ENCODE assay signal across 26 mouse cellular contexts in the genomic region with DNA sequence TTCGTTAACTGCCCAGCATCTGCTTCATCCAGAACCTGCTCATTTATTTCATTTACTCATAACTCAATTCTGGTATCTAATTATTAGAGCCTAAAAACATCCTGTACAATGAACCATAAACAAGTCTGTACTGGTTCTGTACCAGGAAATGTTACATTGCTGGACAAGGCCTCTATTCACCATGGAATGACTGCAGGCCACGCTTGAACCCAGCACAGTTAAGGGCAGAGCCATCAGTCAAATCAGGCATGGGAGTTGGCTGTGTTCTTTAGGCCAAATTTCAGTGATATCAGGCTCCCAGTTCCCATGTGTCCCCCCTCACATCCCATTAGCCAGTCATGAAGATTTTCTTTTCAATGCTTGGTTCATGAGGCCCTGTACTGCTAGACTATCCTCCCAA. TPM values are rescaled to one million over a fixed set of nuclear protein-coding genes. Genes with fewer than 3 reads are reported as not detected.
"Had no signal": no experiment of that assay in that cellular context is flagged by ENCODE, and none has a peak within 500 bp of the region (broad histone marks: within the 10 kb centered on the region; RNA-seq: fewer than 3 reads in every experiment).

No protein-coding gene starts in this region.

- H3K4me1 ChIP-seq: liver, embryonic 13.5 days had no signal

- H3K4me2 ChIP-seq: heart, embryonic 12.5 days; hindbrain, embryonic 12.5 days; hindbrain, embryonic 14.5 days; limb, embryonic 12.5 days; liver, embryonic 13.5 days; liver, embryonic 15.5 days had no signal

- H3K9ac ChIP-seq: heart, embryonic 12.5 days; hindbrain, embryonic 12.5 days; hindbrain, embryonic 14.5 days; limb, embryonic 12.5 days; liver, embryonic 13.5 days; liver, embryonic 15.5 days had no signal

- H3K4me3 ChIP-seq: gastrocnemius, adult 2 months; heart, embryonic 10.5 days; heart, embryonic 12.5 days; hindbrain, embryonic 10.5 days; hindbrain, embryonic 12.5 days; layer of hippocampus, adult 2 months; left cerebral cortex, adult 2 months; limb, embryonic 10.5 days; limb, embryonic 12.5 days; liver, embryonic 13.5 days; liver, embryonic 15.5 days had no signal

- H3K36me3 ChIP-seq: heart, embryonic 10.5 days; heart, embryonic 12.5 days; hindbrain, embryonic 10.5 days; hindbrain, embryonic 12.5 days; limb, embryonic 10.5 days; limb, embryonic 12.5 days; liver, embryonic 13.5 days; liver, embryonic 15.5 days had no signal

- ATAC-seq: hindbrain, embryonic 16.5 days; inflammation-experienced regulatory T-cells, adult 6 months had no signal

- H3K9me3 ChIP-seq: heart, embryonic 10.5 days; heart, embryonic 12.5 days; hindbrain, embryonic 10.5 days; hindbrain, embryonic 12.5 days; limb, embryonic 10.5 days; limb, embryonic 12.5 days; liver, embryonic 13.5 days; liver, embryonic 15.5 days had no signal

- H3K27me3 ChIP-seq: hindbrain, embryonic 12.5 days; limb, embryonic 12.5 days; liver, embryonic 13.5 days; liver, embryonic 15.5 days had no signal

- H3K27ac ChIP-seq: heart, embryonic 10.5 days; hindbrain, embryonic 10.5 days; hindbrain, embryonic 12.5 days; hindbrain, embryonic 14.5 days; kidney, postnatal 0 days; layer of hippocampus, adult 2 months; left cerebral cortex, adult 2 months; limb, embryonic 10.5 days; limb, embryonic 12.5 days; liver, embryonic 13.5 days; liver, embryonic 15.5 days had no signal

- DNase-seq: gastrocnemius, adult 2 months; gastrocnemius, postnatal 10 days; gastrocnemius, postnatal 25 days; heart, adult 18-20 months; heart, postnatal 10 days; heart, postnatal 4 days; kidney, adult 18-20 months; kidney, adult 9 months; kidney, postnatal 14 days; kidney, postnatal 4 days; liver; liver, embryonic 13.5 days had no signal

RNA-seq across cellular contexts. Expression of a gene that starts 20.6 kb away (rescaled TPM):
- total RNA-seq: granulocyte monocyte progenitor cell, adult 5-6 weeks had no signal
- polyA plus RNA-seq: inflammation-experienced regulatory T-cells, adult 6 months had no signal
